Mouse (Mus musculus): ENCODE measurements around the gene Slc35f6. TPM values are rescaled to one million over a fixed set of nuclear protein-coding genes. Genes with fewer than 3 reads are reported as not detected.

Slc35f6 gene
- polyA plus RNA-seq, 1 experiment, result 97.2 TPM

DNA sequence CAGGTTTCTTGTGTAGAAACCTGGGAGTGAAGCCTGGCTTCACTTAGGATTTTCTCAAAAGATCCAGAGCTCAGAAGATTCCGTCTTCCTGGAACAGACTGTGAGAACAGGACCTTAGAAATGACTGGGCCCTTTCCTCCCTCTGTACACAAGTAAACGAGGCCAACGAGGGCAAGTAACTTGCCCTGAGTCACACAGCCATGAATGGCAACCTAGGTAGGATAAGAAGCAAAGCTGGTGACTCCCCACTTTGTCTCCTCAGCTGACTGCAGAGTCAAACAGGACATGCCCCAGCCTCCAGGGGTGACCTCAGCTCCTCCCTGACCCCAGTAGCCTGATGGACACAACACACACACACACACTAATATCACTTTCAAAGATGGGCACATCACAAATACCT lies 22.4 kb upstream of the Slc35f6 start:
- peaks cover 7% of the 10 kb centered on the region for H3K4me1 ChIP-seq (ENCODE audit: control insufficient read depth, insufficient read depth, low read length)
- TF ChIP-seq CTCF (IDR thresholded peaks at IDR 0.05; ENCODE audit: insufficient read depth, low read length) (no peak), POLR2A (IDR thresholded peaks at IDR 0.05; ENCODE audit: borderline replicate concordance, extremely low read depth, low read depth, low read length) (no peak)
- 57% methylated on average over 3 of the region's 3 CpGs for WGBS
- no peak for DNase-seq
- no peak overlapping the region for H3K4me3 ChIP-seq (replicated peaks; ENCODE audit: extremely low read depth, low read depth, low read length)

- TF ChIP-seq CTCF (IDR thresholded peaks at IDR 0.05; ENCODE audit: insufficient read depth, low read length) (no peak), POLR2A (IDR thresholded peaks at IDR 0.05; ENCODE audit: borderline replicate concordance, extremely low read depth, low read depth, low read length) (no peak)
- 70% methylated on average over 8 of the region's 8 CpGs for WGBS
- DNase-seq, result no peak
- Histone ChIP-seq H3K4me1 (ENCODE audit: control insufficient read depth, insufficient read depth, low read length) (peaks cover 7% of the 10 kb centered on the region), H3K4me3 (replicated peaks; ENCODE audit: extremely low read depth, low read depth, low read length) (no peak overlapping the region)
Observed at GRCm38 (mm10) chr5:30626331-30627105, 21.2 kb upstream of the Slc35f6 start.

GRCm38 (mm10) chr5:30628511-30628910 lies 19.2 kb upstream of the Slc35f6 start:
- DNase-seq, result no peak
- WGBS, result 70% methylated on average over 3 of the region's 3 CpGs
- no peak for TF ChIP-seq POLR2A (IDR thresholded peaks at IDR 0.05; ENCODE audit: borderline replicate concordance, extremely low read depth, low read depth, low read length)
- no peak for TF ChIP-seq CTCF (IDR thresholded peaks at IDR 0.05; ENCODE audit: insufficient read depth, low read length)
- H3K4me3 ChIP-seq (replicated peaks; ENCODE audit: extremely low read depth, low read depth, low read length), result no peak overlapping the region
- no peaks in the 10 kb centered on the region for H3K4me1 ChIP-seq (ENCODE audit: control insufficient read depth, insufficient read depth, low read length)

GRCm38 (mm10) chr5:30630401-30630800 lies 17.3 kb upstream of the Slc35f6 start:
- Histone ChIP-seq H3K4me1 (ENCODE audit: control insufficient read depth, insufficient read depth, low read length) (no peaks in the 10 kb centered on the region), H3K4me3 (replicated peaks; ENCODE audit: extremely low read depth, low read depth, low read length) (no peak overlapping the region)
- TF ChIP-seq POLR2A (IDR thresholded peaks at IDR 0.05; ENCODE audit: borderline replicate concordance, extremely low read depth, low read depth, low read length), result no peak
- no peak for DNase-seq
- 66% methylated on average over 6 of the region's 6 CpGs for WGBS

DNA sequence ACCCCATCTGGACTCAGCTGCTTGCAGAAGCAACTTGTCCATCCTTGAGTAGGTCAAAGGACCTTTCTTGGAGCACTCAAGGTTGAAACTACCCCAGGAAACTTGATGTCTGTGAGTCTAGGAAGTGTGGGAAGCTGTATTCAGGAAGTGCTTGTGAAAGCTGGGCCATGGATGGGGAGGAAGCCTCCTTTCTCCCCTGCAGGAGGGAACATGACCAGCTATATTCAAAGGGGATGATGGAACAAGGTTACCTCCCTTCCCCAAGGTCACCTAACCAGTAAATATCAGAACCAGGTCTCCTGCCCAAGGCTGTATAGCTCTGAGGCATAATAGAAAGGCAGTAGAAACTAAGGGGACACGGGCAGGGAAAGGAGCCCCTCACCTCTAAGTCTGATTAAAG lies 15.6 kb upstream of the Slc35f6 start:
- no peak for DNase-seq
- no peaks in the 10 kb centered on the region for H3K4me1 ChIP-seq (ENCODE audit: control insufficient read depth, insufficient read depth, low read length)
- TF ChIP-seq CTCF (IDR thresholded peaks at IDR 0.05; ENCODE audit: insufficient read depth, low read length) (no peak), POLR2A (IDR thresholded peaks at IDR 0.05; ENCODE audit: borderline replicate concordance, extremely low read depth, low read depth, low read length) (no peak)
- WGBS, result 71% methylated on average over 1 of the region's 1 CpGs
- H3K4me3 ChIP-seq (replicated peaks; ENCODE audit: extremely low read depth, low read depth, low read length), result no peak overlapping the region

DNA sequence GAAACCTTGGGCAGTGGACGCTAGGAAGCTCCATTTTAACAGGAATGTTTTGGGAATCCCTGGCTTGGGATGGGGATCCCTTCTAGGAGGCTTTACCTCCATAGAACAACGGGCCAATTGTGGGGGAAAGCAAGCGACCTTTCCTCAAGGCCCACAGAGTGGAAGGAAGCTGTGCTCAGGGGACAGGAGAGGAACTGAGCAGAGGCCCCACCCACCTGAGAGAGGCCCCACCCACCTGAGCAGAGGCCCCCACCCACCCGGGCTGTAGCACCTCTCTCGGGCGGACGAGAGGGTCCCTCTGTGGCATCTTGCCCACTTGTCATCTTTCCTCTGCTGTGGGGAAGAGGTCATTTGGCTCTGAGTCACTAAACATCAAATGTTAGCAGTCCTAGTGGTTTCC lies 10.7 kb upstream of the Slc35f6 start:
- Histone ChIP-seq H3K4me3 (replicated peaks; ENCODE audit: extremely low read depth, low read depth, low read length) (no peak overlapping the region), H3K4me1 (ENCODE audit: control insufficient read depth, insufficient read depth, low read length) (no peaks in the 10 kb centered on the region)
- 26% methylated on average over 7 of the region's 7 CpGs for WGBS
- no peak for TF ChIP-seq CTCF (IDR thresholded peaks at IDR 0.05; ENCODE audit: insufficient read depth, low read length)
- no peak for TF ChIP-seq POLR2A (IDR thresholded peaks at IDR 0.05; ENCODE audit: borderline replicate concordance, extremely low read depth, low read depth, low read length)
- no peak for DNase-seq

DNA sequence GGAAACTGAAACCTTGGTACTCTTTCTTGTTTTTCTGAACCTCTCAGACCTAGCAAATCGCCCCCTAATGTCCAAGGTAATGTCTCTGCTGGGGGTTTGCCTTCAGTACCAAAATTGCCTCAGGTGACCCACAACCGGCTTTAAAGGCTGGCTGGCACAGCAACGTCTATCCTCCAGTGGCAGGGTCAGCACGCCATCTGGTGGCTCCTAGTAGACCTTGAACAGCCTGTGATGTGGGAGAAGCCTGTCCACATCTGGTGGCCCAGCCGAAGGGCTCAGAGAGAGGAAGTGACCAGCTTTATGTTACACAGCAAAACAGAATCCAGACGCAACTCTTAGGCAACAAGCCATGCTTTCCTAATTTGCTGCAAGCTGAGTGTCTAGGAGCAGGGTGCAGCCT lies 9.7 kb upstream of the Slc35f6 start:
- H3K4me3 ChIP-seq (replicated peaks; ENCODE audit: extremely low read depth, low read depth, low read length), result no peak overlapping the region
- no peak for TF ChIP-seq POLR2A (IDR thresholded peaks at IDR 0.05; ENCODE audit: borderline replicate concordance, extremely low read depth, low read depth, low read length)
- TF ChIP-seq CTCF (IDR thresholded peaks at IDR 0.05; ENCODE audit: insufficient read depth, low read length), result peak; percentile 70
- DNase-seq, result peak; percentile 71
- no peaks in the 10 kb centered on the region for H3K4me1 ChIP-seq (ENCODE audit: control insufficient read depth, insufficient read depth, low read length)
- 2% methylated on average over 6 of the region's 6 CpGs for WGBS

- no peak for TF ChIP-seq POLR2A (IDR thresholded peaks at IDR 0.05; ENCODE audit: borderline replicate concordance, extremely low read depth, low read depth, low read length)
- no peak for TF ChIP-seq CTCF (IDR thresholded peaks at IDR 0.05; ENCODE audit: insufficient read depth, low read length)
- Histone ChIP-seq H3K4me3 (replicated peaks; ENCODE audit: extremely low read depth, low read depth, low read length) (no peak overlapping the region), H3K4me1 (ENCODE audit: control insufficient read depth, insufficient read depth, low read length) (no peaks in the 10 kb centered on the region; the same call in 1 of the 2 replicates)
- DNase-seq, result no peak
- 50% methylated on average over 5 of the region's 5 CpGs for WGBS
Observed at GRCm38 (mm10) chr5:30643477-30644179, 4.1 kb upstream of the Slc35f6 start.

DNA sequence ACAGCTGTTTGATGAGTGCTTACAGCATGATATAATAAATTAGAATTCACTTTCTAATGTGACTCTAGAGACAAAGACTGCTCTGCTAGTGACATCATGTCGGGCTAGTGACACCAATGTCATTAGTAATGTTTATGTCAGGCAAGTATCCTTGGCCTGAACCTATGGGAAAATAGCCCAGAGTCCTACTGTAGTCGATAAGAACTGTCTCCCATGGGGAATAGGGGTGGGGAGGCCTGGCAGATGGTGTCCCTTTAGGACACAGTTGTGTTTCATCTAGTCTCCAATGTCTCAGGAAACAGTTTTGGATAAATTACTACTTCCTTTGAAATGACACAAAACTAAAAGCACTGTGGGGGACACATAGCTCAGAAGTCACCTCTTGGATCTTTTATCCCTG lies 1.7 kb upstream of the Slc35f6 start:
- Histone ChIP-seq H3K4me3 (replicated peaks; ENCODE audit: extremely low read depth, low read depth, low read length) (no peak overlapping the region), H3K4me1 (ENCODE audit: control insufficient read depth, insufficient read depth, low read length) (peaks cover 3% of the 10 kb centered on the region; the same call in 1 of the 2 replicates)
- DNase-seq, result no peak
- TF ChIP-seq CTCF (IDR thresholded peaks at IDR 0.05; ENCODE audit: insufficient read depth, low read length) (no peak), POLR2A (IDR thresholded peaks at IDR 0.05; ENCODE audit: borderline replicate concordance, extremely low read depth, low read depth, low read length) (no peak)
- WGBS, result 60% methylated on average over 2 of the region's 2 CpGs

DNA sequence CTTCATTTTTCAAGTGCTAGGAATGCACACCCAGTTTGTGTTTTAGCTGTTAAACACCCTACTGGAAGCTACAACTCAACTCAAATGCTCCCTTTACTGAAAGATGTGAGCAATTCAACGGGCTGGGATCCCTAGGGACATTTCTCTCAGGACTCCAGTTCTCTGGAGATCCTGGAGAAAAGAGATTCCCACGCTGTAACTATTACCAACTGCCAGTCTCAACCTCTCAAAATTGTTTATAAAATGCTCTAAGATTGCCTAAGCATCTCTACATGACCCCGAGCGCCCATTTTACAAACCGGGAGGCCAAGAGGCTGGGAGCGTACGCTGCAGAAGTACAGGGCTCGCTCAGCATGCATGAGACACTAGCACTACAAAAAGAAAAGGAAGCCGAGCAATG lies 337 bp upstream of the Slc35f6 start:
- Histone ChIP-seq H3K4me1 (ENCODE audit: control insufficient read depth, insufficient read depth, low read length) (peaks cover 3% of the 10 kb centered on the region; the same call in 1 of the 2 replicates), H3K4me3 (replicated peaks; ENCODE audit: extremely low read depth, low read depth, low read length) (peak overlapping the region; percentile 70)
- DNase-seq, result no peak
- 8% methylated on average over 9 of the region's 9 CpGs for WGBS
- TF ChIP-seq CTCF (IDR thresholded peaks at IDR 0.05; ENCODE audit: insufficient read depth, low read length), result no peak
- TF ChIP-seq POLR2A (IDR thresholded peaks at IDR 0.05; ENCODE audit: borderline replicate concordance, extremely low read depth, low read depth, low read length), result no peak
